Mouse (Mus musculus) adrenal gland, postnatal 14 days (tissue): ENCODE results near the gene Laptm5. TPM values are rescaled to one million over a fixed set of nuclear protein-coding genes. Genes with fewer than 3 reads are reported as not detected.

ENCODE experiments used
- DNase-seq: peaks from one replicate; pipeline ENCODE4 v3.0.0; 2021; ENCODE audit warnings: mixed read lengths
- total RNA-seq: library from RNA; stranded (reverse); gene quantifications from 2 replicates; pipeline ENCODE4 v1.2.3, GENCODE M21; 2021

Laptm5 gene
- total RNA-seq, 1 experiment from 2014 or later, result 15.2 TPM

GRCm38 (mm10) chr4:130899383-130899781 lies 13.5 kb upstream of the Laptm5 start:
- DNase-seq, result no peak

- no peak for DNase-seq
These were observed 13.0 kb upstream of the Laptm5 start for GRCm38 (mm10) chr4:130899782-130900427.

- DNase-seq, result no peak
These were observed 12.2 kb upstream of the Laptm5 start for GRCm38 (mm10) chr4:130900746-130901145.

- DNase-seq, result no peak
These were observed 10.6 kb upstream of the Laptm5 start for GRCm38 (mm10) chr4:130902289-130902781.

- DNase-seq, result no peak
These were observed 7.9 kb upstream of the Laptm5 start for GRCm38 (mm10) chr4:130905025-130905424.

- no peak for DNase-seq
These were observed 7.0 kb upstream of the Laptm5 start for GRCm38 (mm10) chr4:130905882-130906281.

- peak; percentile 77 for DNase-seq
These were observed 6.6 kb upstream of the Laptm5 start for GRCm38 (mm10) chr4:130906296-130906695.

- DNase-seq, result no peak
These were observed 5.5 kb upstream of the Laptm5 start for GRCm38 (mm10) chr4:130907200-130908069.

- no peak for DNase-seq
These were observed 4.8 kb upstream of the Laptm5 start for GRCm38 (mm10) chr4:130908133-130908532.

- DNase-seq, result no peak
These were observed 3.6 kb upstream of the Laptm5 start for GRCm38 (mm10) chr4:130909167-130909874.

- no peak for DNase-seq
These were observed 2.3 kb upstream of the Laptm5 start for GRCm38 (mm10) chr4:130910666-130911065.

GRCm38 (mm10) chr4:130912626-130913025 lies 299 bp upstream of the Laptm5 start:
- DNase-seq, result no peak

- no peak for DNase-seq
These were observed 586 bp downstream of the Laptm5 start for GRCm38 (mm10) chr4:130913511-130913910.

- DNase-seq, result no peak
These were observed 1.1 kb downstream of the Laptm5 start for GRCm38 (mm10) chr4:130914011-130914410.

GRCm38 (mm10) chr4:130914527-130914926 lies 1.6 kb downstream of the Laptm5 start:
- no peak for DNase-seq

GRCm38 (mm10) chr4:130915006-130915667 lies 2.2 kb downstream of the Laptm5 start:
- no peak for DNase-seq

GRCm38 (mm10) chr4:130915668-130916035 lies 2.7 kb downstream of the Laptm5 start:
- DNase-seq, result no peak

- no peak for DNase-seq
These were observed 3.7 kb downstream of the Laptm5 start for GRCm38 (mm10) chr4:130916639-130917038.

GRCm38 (mm10) chr4:130917564-130917963 lies 4.6 kb downstream of the Laptm5 start:
- DNase-seq, result peak; percentile 49

GRCm38 (mm10) chr4:130918805-130919749 lies 6.2 kb downstream of the Laptm5 start:
- no peak for DNase-seq

- DNase-seq, result no peak
These were observed 6.9 kb downstream of the Laptm5 start for GRCm38 (mm10) chr4:130919750-130920356.
